Mouse (Mus musculus) neutrophil, adult 83 days (primary cell): ENCODE measurements around the gene Tepp. TPM values are rescaled to one million over a fixed set of nuclear protein-coding genes. Genes with fewer than 3 reads are reported as not detected.

Source experiments
- total RNA-seq, 2 experiments: library from RNA; stranded (reverse); gene quantifications; one replicate each; pipeline ENCODE4 v1.2.4; 2023

Tepp gene
- total RNA-seq, result not detected

GRCm38 (mm10) chr8:95310342-95310970 is at the start of gene Tepp:
Tepp (plus strand) TSS chr8:95310566.

GRCm38 (mm10) chr8:95306431-95306830 is 3.9 kb upstream of the Tepp start, which contains the start of gene Cngb1:
Cngb1 (minus strand) TSS chr8:95306585.

GRCm38 (mm10) chr8:95331720-95332436 is 21.5 kb downstream of the Tepp start, which contains the start of the genes Zfp319 and Usb1:
Zfp319 (minus strand) TSS chr8:95331950.
Usb1 (plus strand) TSS chr8:95332284.

GRCm38 (mm10) chr8:95352151-95352870 is 41.9 kb downstream of the Tepp start, which contains the start of gene Mmp15:
Mmp15 (plus strand) TSS chr8:95352268.

Other genes starting within 250 kb of the Tepp start
- 10 to 100 TPM; 17.5 to 18.1 TPM for gene Katnb1, start 229.4 kb upstream of the Tepp start, total RNA-seq
- gene Kifc3, start 107.8 kb upstream of the Tepp start, total RNA-seq, result 10 to 100 TPM; 22.2 to 23.4 TPM
- under 1 TPM; 0.42 to 0.48 TPM for gene Cngb1, start 4.0 kb upstream of the Tepp start, total RNA-seq
- 10 to 100 TPM; 10.8 to 12.3 TPM for gene Zfp319, start 21.4 kb downstream of the Tepp start, total RNA-seq
- 10 to 100 TPM; 30.7 to 36.1 TPM for gene Usb1, start 21.7 kb downstream of the Tepp start, total RNA-seq
- under 1 TPM in 1 of 2 experiments, not detected in 1; 0.13 TPM for gene Mmp15, start 41.7 kb downstream of the Tepp start, total RNA-seq
- gene Cfap20, start 124.3 kb downstream of the Tepp start, total RNA-seq, result 10 to 100 TPM; 30.1 to 33.3 TPM
- 10 to 100 TPM; 42.3 to 43.5 TPM for gene Csnk2a2, start 179.5 kb downstream of the Tepp start, total RNA-seq
- gene Ccdc113, start 223.5 kb downstream of the Tepp start, total RNA-seq, result not detected